Mouse (Mus musculus): ENCODE measurements around the gene Eif4e2.

Gene Eif4e2

GRCm38 (mm10) chr1:87200811-87201210, 12.9 kb upstream of the Eif4e2 start:
- DNase-seq (ENCODE audit: low read depth in 2 of 2, low spot score in 2 of 2) = no peak

DNA sequence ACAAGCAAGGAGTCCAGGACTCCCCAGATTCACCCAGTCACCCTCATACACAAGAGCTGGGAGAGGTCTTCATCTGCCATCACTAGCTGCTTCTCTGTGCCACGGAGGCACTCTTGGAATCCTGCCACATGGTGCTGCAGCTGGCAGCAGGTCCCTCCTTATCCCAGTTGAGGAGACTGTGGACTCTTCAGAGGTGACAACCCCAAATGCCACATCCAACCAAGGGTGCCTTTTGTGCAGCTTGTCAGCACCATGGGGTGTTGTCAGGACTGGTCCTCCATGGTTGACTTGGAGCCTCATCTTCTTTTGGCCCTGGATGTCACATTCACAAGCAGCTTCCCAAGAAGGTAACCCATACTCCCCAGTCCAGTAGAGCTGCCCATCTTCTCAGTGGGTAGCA, 11.9 kb upstream of the Eif4e2 start:
- no peak for DNase-seq (ENCODE audit: low read depth in 2 of 2, low spot score in 2 of 2)

DNA sequence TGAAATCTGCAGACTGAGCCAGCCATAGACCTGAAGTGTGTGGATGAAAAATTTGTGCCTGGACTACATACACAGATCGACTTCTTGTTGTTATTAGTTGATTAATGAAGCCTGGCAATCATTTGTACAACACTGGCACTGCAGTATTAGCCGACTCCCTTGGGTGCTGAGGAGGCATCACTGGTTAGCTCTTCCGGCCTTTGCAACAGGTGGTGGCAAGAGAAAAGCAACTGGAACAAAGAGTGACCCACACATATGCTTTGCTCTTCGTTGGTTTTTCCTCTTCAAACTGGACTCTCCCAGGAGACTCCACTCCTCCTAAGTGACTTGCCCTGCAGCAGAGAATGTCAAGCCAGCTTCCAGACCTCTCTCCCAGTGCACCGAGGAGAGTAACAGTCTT, 9.9 kb upstream of the Eif4e2 start:
- DNase-seq (ENCODE audit: low read depth in 2 of 2, low spot score in 2 of 2) = no peak

DNA sequence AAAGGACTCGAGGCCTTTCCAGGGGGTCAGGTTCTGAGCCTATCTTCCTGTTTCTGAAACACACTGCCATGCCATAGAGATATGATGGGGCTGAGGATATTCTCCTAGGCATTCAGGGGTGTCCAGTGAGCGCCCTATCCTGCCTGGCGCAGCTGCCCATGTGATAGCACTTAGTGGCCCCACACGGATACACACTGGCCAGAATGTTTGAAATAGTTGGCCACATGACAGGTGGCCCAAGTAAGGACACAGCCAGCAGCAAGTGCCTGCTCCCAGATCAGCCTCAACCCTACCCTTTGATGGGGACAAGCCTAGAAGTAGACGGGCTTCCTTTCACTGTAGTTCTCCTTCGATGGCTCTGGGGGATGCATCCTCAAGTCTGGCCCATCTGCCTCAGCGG, 9.2 kb upstream of the Eif4e2 start, which contains the start of gene Chrng:
TSS of gene Chrng (plus strand) at position 193 of the 400 bp plus-strand sequence.
- no peak for DNase-seq (ENCODE audit: low read depth in 2 of 2, low spot score in 2 of 2)

DNA sequence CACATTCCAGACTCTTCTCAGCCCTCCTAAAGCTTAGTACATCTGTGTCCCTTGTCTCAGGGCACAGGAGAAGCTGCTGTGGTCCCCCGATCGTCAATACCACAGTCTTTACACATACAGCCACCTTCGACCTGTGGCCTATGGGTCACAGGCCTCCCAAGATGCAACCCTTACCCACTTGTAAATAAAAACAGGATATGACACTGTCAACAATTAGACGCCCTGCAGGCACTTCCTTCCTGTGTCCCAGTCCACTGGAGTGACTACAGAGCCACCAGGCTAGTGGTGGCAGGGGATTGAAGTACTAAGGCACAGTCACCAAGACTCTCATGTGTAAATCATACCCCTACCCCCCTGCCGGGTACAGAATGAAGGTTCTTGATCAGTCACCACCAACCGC, 8.7 kb upstream of the Eif4e2 start:
- DNase-seq (ENCODE audit: low read depth in 2 of 2, low spot score in 2 of 2) = no peak

DNA sequence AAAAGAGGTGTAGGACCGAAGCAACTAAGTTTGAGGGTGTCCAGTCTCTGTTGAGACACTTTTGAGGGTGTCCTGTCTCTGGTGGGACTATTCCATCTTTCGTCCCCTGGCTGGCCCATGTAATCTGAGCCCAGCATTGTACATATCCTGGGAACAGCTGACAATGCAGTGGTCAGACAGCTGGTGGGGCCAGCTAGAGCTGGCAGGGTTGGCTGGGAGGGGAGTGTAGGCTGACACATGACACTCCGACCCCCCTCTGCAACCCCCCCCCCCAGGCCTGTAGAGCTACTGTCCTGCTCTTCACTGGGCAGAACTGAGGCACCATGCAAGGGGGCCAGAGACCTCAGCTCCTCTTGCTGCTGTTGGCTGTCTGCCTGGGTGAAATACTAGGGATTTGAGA, 8.2 kb upstream of the Eif4e2 start:
- no peak for DNase-seq (ENCODE audit: low read depth in 2 of 2, low spot score in 2 of 2)

- no peak for DNase-seq (ENCODE audit: low read depth in 2 of 2, low spot score in 2 of 2)
These were observed 7.4 kb upstream of the Eif4e2 start for GRCm38 (mm10) chr1:87206339-87206738.

DNA sequence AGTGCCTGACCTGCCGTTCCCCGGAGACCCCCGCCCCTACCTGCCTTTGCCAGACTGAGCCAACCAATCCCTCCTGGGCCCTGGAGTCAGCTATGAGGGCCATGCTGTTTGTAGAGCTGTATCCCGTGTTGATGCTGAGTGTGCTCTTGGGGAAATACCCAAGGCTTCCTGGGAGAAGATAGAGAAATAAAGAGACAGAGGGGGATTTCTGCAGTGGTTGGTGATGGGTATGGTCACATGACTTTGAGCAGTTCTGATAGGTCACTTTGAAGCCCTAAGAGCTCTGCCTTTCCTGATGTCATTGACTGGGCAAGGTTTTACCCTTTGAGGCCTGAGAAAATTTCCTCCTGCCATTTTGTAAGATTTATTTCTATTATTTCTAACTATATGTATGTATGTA, 2.3 kb upstream of the Eif4e2 start:
- no peak for DNase-seq (ENCODE audit: low read depth in 2 of 2, low spot score in 2 of 2)

DNA sequence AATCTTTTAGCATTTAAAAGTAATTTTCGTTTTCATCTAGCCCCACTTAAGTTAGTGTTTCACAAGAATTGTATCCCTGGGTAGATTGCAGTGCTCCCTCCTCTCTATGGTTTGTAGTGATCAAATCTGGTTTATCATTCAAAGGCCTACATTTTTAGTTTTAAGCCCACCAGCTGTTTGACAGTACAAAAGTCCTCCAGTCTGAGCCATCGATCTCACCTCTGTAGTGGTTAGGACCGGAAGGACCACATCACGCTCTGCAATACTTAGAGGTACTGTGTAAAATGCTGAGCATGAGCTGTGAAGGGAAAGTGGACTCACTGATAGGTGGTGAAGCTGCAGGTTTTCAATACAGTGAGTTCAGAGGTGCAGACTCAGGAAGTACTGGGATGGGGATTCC, 1.0 kb downstream of the Eif4e2 start:
- peak in 1 of 2 experiments; percentile 25 for DNase-seq (ENCODE audit: low read depth in 2 of 2, low spot score in 2 of 2)

- no peak for DNase-seq (ENCODE audit: low read depth in 2 of 2, low spot score in 2 of 2)
These were observed 4.2 kb downstream of the Eif4e2 start for GRCm38 (mm10) chr1:87217938-87218337.

- no peak for DNase-seq (ENCODE audit: low read depth in 2 of 2, low spot score in 2 of 2)
These were observed 12.0 kb downstream of the Eif4e2 start for GRCm38 (mm10) chr1:87225739-87226138.

DNA sequence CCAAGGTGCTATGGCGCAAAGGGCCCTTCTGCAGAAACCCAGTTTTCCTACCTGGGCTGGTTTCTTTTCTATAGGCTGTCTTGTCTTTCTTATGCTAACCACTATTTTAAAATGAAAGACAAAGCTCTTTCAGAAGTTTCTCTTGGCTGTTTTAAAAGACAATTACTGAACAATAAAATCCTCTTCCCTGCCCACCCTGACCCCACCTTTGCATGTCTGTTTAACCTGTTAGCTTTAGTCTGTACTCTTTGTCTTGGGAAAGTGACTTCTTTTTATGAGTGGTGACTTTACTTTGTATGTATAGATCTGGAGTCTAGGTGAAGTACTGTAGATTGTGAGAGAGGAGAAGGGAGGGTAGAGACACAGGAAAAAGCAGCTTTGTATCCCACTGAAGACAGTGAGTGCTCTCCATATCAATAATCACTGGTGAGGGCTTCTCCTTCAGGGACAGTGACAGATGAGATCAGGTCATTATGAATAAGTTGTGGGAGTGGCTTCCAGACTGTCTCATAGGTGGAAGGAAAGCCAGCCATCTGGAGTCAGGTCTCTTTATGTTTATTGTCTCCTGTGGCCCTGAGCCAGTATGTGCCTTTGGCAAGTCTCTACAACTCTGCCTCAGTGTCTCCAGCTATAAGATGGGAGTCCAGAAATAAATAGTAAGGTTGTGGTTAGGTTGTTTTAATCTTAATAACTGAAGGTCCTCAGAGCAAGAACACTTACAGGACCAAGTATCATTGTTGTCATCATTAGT, 12.9 kb downstream of the Eif4e2 start:
- no peak for DNase-seq (ENCODE audit: low read depth in 2 of 2, low spot score in 2 of 2)

GRCm38 (mm10) chr1:87227160-87227550, 13.4 kb downstream of the Eif4e2 start:
- DNase-seq (ENCODE audit: low read depth in 2 of 2, low spot score in 2 of 2) = no peak

GRCm38 (mm10) chr1:87230606-87231005, 16.9 kb downstream of the Eif4e2 start:
- no peak for DNase-seq (ENCODE audit: low read depth in 2 of 2, low spot score in 2 of 2)

DNA sequence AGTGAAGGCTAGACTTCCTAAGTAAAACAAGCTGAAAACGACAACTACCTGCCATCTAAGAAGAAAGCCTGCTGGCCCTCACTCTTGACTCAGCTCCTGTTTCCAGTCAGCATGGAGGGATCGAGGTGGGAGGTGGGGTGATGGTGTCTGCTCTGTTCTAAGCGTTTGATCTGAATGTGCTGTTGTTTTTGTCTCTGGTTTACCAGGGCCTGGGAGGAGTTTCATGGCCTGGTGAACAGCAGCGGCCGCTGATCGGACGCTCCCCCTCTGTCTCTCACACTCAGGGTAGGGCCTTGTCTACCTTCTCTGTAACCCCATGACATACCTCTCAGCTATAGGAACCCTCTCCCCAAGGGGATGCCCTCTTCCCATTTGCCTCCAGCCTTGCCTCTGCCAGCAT, 18.5 kb downstream of the Eif4e2 start:
- DNase-seq (ENCODE audit: low read depth in 2 of 2, low spot score in 2 of 2) = no peak

DNA sequence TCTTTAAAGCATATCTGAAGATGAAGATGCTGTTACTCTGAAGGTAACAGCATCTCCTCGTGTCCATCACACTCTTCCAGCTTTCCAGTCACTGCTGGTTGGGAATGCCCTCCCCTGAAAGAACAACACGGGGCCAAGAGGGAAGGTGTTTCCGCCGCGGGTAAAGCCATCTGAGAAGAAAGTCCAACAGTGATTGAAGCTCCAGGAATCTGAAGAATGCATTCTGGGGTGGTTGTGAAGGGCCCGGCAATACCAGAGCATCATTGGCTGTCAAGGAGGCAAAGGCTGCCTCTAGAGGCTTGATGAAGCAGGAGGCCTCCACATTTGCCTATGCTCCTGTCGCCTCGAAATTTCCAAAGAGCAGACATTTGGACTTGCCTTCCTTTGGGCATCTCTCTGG, 25.3 kb downstream of the Eif4e2 start:
- no peak for DNase-seq (ENCODE audit: low read depth in 2 of 2, low spot score in 2 of 2)

DNA sequence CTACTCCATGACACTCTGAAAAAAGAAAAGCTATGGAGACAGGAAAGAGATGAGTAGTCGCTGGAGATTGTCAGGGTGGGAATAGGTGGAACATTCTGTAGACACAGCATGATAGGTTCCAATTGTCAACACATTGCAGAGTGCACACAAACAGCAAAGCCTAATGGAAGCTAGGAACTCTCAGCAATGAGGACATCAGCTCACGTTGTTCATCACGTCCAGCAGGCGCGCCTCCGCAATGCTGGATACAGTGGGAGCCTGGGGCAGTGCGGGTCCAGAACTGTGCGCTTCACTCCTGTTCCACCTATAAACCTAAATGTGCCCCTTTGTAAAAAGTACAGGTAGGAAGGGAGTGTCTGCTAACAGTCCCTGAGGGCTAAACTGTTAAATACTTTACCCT, 29.3 kb downstream of the Eif4e2 start:
- no peak for DNase-seq (ENCODE audit: low read depth in 2 of 2, low spot score in 2 of 2)

DNA sequence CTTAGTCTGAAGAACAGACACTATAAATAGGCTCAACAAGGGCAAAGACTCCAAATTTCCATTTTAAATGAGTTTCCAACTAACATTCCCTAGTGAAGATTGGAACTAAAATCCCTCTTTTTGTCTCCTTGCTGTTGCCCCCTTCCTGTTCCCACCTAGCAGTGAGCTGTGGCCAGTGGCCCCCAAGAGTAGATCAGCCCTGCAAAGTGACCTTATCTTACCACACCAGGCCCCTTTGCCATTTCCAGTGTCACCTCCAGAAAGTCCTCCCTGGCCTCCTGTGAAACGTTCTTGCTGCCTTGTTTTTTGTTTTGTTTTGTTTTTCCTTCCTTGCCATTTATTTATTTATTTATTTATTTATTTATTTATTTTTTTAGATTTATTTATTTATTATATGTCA, 31.7 kb downstream of the Eif4e2 start:
- no peak for DNase-seq (ENCODE audit: low read depth in 2 of 2, low spot score in 2 of 2)

DNA sequence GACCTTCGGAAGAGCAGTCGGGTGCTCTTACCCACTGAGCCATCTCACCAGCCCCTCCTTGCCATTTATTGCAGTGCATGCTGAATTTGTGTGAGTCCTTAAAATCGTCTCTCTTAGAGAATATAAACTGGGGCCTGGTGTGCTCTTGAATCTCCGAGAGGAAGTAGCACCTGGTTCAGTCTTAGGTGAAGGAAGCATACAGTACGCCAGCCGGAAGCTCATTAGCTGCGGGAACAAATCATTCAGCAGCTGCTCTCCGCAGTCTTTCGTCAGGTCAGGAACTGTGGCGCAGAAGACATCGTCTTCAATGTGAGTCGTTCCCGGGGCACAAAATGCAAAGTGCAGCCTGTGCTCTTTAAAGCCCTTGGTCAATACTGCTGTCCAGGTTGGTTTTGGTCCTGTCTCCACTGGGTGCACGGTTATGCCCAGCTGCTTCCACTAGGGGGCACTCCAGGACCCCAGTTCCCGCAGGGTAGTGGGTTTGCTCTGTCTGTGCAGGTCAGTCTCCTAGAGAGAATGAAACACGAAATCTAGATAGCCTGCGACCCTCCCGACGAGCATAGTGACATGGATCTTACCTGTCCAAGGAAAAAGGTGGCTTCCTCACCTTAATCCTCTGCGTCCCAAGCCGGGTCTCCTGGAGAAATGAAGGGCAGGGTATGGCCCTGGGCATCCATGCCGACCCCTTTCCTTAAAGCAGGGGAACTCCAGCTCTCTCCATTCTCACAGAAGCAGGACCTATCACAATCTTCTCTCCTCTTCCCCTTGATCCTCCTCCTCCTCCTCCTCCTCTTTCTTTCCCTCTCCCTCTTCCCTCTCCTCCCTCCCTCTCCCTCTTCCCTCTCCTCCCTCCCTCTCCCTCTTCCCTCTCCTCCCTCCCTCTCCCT, 32.5 kb downstream of the Eif4e2 start:
- DNase-seq (ENCODE audit: low read depth in 2 of 2, low spot score in 2 of 2) = peak; percentile 59 to 69

DNA sequence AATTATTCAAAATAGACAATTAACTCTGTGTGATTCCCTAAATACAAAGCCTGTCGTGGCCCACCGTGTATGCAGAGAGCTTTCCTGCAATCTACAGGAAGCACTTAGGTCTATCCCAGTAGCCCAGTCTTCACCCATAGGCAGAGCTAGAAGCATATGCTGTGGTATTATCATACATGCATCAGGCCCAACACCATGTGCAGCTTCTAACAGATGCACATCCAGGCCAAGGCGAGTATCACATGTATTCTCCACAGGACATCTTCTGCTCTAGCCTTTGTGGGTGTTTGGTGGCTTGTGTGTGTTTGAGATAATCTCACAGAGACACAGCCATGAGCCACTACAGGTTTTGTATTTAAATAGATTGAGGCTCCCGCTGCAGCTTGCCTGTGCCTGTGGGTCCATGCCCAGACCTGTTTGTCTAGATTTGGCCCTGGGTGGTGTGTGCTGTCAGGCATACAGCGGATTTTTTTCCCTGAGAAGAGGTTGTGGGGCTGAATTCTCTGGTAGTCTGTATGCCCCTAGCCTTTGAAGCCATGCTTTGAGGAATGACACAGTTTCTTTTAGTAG, 38.4 kb downstream of the Eif4e2 start:
- no peak for DNase-seq (ENCODE audit: low read depth in 2 of 2, low spot score in 2 of 2)

DNA sequence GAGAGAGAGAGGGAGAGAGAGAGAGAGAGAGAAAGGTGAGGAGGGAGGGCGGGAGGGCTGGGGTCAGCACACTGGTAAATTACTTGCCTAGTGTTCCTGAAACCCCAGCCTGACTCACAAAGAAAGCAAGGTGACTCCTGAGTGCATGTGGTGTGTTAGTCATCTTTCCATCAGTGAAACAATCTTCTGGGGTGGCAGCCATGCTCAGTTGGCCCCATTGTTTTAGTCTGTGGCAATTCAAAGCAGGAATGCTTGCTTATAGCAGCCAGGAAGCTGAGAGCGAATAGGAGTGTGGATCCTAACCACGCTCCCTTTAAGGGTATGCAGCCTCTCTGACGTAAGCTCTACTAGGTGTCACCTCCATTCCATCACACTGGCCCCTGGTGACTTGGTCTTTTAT, 41.5 kb downstream of the Eif4e2 start:
- no peak for DNase-seq (ENCODE audit: low read depth in 2 of 2, low spot score in 2 of 2)

DNA sequence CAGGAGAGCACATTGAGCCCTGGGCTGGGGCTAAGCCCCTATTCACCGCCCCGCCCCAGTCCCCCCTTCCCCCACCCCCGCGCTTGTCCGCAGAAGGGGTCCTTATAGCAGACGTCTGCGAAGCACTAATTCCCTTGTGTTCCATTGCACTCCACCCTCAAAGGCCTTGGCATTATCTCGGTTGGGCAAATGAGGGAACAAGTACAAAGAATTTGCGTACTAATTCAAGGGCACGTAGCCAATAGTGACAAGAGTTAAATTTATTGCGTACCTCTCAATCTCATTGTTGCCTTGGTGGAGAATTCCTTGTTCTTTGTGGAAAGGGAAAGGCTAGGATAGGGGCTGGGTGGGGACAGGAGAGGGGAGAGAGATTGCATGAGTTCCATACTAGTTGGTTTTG, 44.0 kb downstream of the Eif4e2 start:
- DNase-seq (ENCODE audit: low read depth in 2 of 2, low spot score in 2 of 2) = no peak
